In the genomic region with DNA sequence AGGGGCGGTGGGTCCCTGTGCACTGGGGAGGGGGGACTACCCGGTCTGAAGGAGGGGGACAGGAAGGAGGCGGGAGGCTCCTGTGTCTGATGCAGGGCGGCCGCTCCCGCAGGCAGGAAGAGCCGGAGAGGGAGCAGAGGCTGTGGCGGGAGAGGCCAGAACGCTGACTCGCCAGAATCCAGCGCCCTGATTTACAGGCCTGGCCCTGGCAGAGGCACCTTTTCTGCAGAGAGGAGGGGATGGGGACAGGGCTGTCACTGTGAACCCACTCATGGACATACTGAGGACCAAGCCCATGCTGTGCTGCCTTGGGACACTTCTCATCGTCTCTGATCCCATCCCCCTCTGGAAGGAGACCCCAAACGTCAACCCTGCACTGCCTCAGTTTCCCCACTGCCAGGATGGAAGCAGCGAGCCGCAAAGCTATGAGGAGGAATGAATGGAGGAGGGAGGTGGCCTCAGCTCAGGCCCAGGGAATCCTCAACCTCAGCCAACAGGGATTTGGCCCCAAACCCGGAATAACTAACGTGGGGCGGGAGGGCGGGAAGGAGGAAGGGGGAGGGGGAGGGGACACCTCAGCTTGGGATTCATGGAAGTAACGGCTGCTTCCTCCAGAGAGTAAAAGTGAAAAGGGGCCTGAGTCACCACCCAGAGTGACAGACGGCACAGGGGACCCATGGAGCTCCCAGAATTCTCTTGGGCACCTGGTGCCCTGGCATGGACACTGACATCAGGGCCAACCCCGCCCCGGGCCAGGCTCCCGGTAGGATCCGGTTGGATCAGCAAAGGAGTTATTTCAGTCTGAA, we compare ENCODE assay signal across 9 mouse cellular contexts. TPM values are rescaled to one million over a fixed set of nuclear protein-coding genes. Genes with fewer than 3 reads are reported as not detected.
A peak's percentile ranks its signal among the peaks of the same experiment; 100 is the strongest.
DNase-seq lines count a peak whose midpoint lies in the region; ATAC-seq and TF ChIP-seq lines count a peak whose summit lies in the region.
"Had no signal": no experiment of that assay in that cellular context is flagged by ENCODE, and none has a peak within 500 bp of the region (broad histone marks: within the 10 kb centered on the region; RNA-seq: fewer than 3 reads in every experiment).

No protein-coding gene starts in this region.

- no peak for TF ChIP-seq EP300 in lung, postnatal 0 days (IDR thresholded peaks at IDR 0.05)

- no peaks in the 10 kb centered on the region for H3K9me3 ChIP-seq in forebrain, embryonic 13.5 days (replicated peaks)
- H3K9me3 ChIP-seq in lung, postnatal 0 days (ENCODE audit: low read length), result no peaks in the 10 kb centered on the region
- H3K9me3 ChIP-seq in stomach, embryonic 16.5 days (replicated peaks; ENCODE audit: control insufficient read depth, low read length), result no peaks in the 10 kb centered on the region

- peak overlapping the region; percentile 57 for H3K27ac ChIP-seq in forebrain, embryonic 13.5 days
- 0 out of 2 replicates have a peak overlapping the region, but pooled peaks have one; percentile 35 for H3K27ac ChIP-seq in lung, postnatal 0 days (ENCODE audit: low read length)
- H3K27ac ChIP-seq in stomach, embryonic 16.5 days (ENCODE audit: low read length), result peak overlapping the region; percentile 68

- H3K4me1 ChIP-seq in forebrain, embryonic 13.5 days, result peaks cover 41% of the 10 kb centered on the region
- peaks cover 20% of the 10 kb centered on the region; the same call in 1 of the 2 replicates for H3K4me1 ChIP-seq in lung, postnatal 0 days (ENCODE audit: insufficient read depth, low read depth, low read length)
- H3K4me1 ChIP-seq in stomach, embryonic 16.5 days (ENCODE audit: control insufficient read depth, insufficient read depth, low read length), result peaks cover 29% of the 10 kb centered on the region

- DNase-seq in embryo, embryonic 10 days (ENCODE audit: low spot score), result peak; percentile 7
- DNase-seq in embryo, embryonic 11 days, result no peak
- DNase-seq in adrenal gland, postnatal 4 days (ENCODE audit: low spot score in 2 of 2), result peak; percentile 24 to 33
- DNase-seq in heart, postnatal 14 days, result peak; percentile 70 to 78
- peak; percentile 88 to 90 for DNase-seq in kidney, postnatal 36 days
- peak; percentile 60 for DNase-seq in lung, postnatal 0 days (ENCODE audit: low spot score)

- H3K4me3 ChIP-seq in forebrain, embryonic 13.5 days, result 0 out of 2 replicates have a peak overlapping the region, but pooled peaks have one; percentile 44
- H3K4me3 ChIP-seq in lung, postnatal 0 days (ENCODE audit: low read depth, low read length), result no peak overlapping the region
- peak overlapping the region; percentile 72 for H3K4me3 ChIP-seq in stomach, embryonic 16.5 days (replicated peaks; ENCODE audit: low read length)

- TF ChIP-seq CTCF in lung, postnatal 0 days (IDR thresholded peaks at IDR 0.05), result no peak

- 5% methylated on average over 24 of the region's 25 CpGs for WGBS in forebrain, embryonic 13.5 days
- 6% methylated on average over 23 of the region's 25 CpGs for WGBS in lung, postnatal 0 days
- 7% methylated on average over 25 of the region's 25 CpGs for WGBS in stomach, embryonic 16.5 days

- no peak for ATAC-seq in forebrain, embryonic 13.5 days
- ATAC-seq in lung, postnatal 0 days, result peak; percentile 27
- peak; percentile 18; the same call in 1 of the 2 replicates for ATAC-seq in stomach, embryonic 16.5 days (ENCODE audit: insufficient read depth, low FRiP score)

- peak overlapping the region; percentile 45; the same call in 1 of the 2 replicates for H3K9ac ChIP-seq in forebrain, embryonic 13.5 days
- H3K9ac ChIP-seq in lung, postnatal 0 days (replicated peaks; ENCODE audit: low read depth), result no peak overlapping the region
- H3K9ac ChIP-seq in stomach, embryonic 16.5 days (ENCODE audit: low read length), result peak overlapping the region; percentile 86

- H3K4me2 ChIP-seq in forebrain, embryonic 13.5 days, result peak overlapping the region; percentile 72
- peak overlapping the region; percentile 89 for H3K4me2 ChIP-seq in lung, postnatal 0 days (replicated peaks; ENCODE audit: low read depth, low read length)
- H3K4me2 ChIP-seq in stomach, embryonic 16.5 days (ENCODE audit: low read depth, low read length), result peak overlapping the region; percentile 81

- intact Hi-C loops in heart, postnatal 14 days (cut with DNase I), result loop anchor here (2.0 kb wide), 1 partner anchor 14 kb away; no protein-coding TSS in a partner anchor

- peaks cover 54% of the 10 kb centered on the region for H3K27me3 ChIP-seq in forebrain, embryonic 13.5 days
- H3K27me3 ChIP-seq in lung, postnatal 0 days (replicated peaks; ENCODE audit: insufficient read depth, low read length), result no peaks in the 10 kb centered on the region
- H3K27me3 ChIP-seq in stomach, embryonic 16.5 days (ENCODE audit: control insufficient read depth, insufficient read depth, low read length), result no peaks in the 10 kb centered on the region

- H3K36me3 ChIP-seq in forebrain, embryonic 13.5 days (ENCODE audit: poor library complexity, severe bottlenecking), result peaks cover 12% of the 10 kb centered on the region
- H3K36me3 ChIP-seq in lung, postnatal 0 days (ENCODE audit: insufficient read depth, low read length), result no peaks in the 10 kb centered on the region
- H3K36me3 ChIP-seq in stomach, embryonic 16.5 days (ENCODE audit: control insufficient read depth, insufficient read depth, low read length), result no peaks in the 10 kb centered on the region; the same call in 1 of the 2 replicates

RNA-seq across cellular contexts. Expression of gene Nfic, which starts 31.0 kb away (rescaled TPM):
- total RNA-seq in adrenal gland, postnatal 4 days (2021), result 100 to 1,000 TPM; 120 to 129 TPM
- 18.5 and 25.2 TPM in 2 replicates for polyA plus RNA-seq in forebrain, embryonic 13.5 days (2015; fragmentation: Nextera tagmentation; extraction: Ambion mirVana)
- 100 to 1,000 TPM; 133 TPM for total RNA-seq in heart, postnatal 14 days (2021)
- 73.6 and 83.9 TPM in 2 replicates for polyA plus RNA-seq in lung, postnatal 0 days (2015; fragmentation: Nextera tagmentation; extraction: Ambion mirVana)
- 74.8 and 82.5 TPM in 2 replicates for polyA plus RNA-seq in stomach, embryonic 16.5 days (2015; fragmentation: Nextera tagmentation; extraction: Ambion mirVana)

RNA-seq across cellular contexts. Expression of gene Smim24, which starts 31.6 kb away (rescaled TPM):
- 10 to 100 TPM in 1 of 2 experiments, 1 to 10 TPM in 1; 1.2 to 13.2 TPM for total RNA-seq in adrenal gland, postnatal 4 days (2021)
- polyA plus RNA-seq in forebrain, embryonic 13.5 days (2015; fragmentation: Nextera tagmentation; extraction: Ambion mirVana), result 1.8 TPM in 2 replicates
- 1 to 10 TPM; 1.9 to 2.0 TPM for total RNA-seq in heart, postnatal 14 days (2021)
- 3.1 and 3.6 TPM in 2 replicates for polyA plus RNA-seq in lung, postnatal 0 days (2015; fragmentation: Nextera tagmentation; extraction: Ambion mirVana)
- polyA plus RNA-seq in stomach, embryonic 16.5 days (2015; fragmentation: Nextera tagmentation; extraction: Ambion mirVana), result 61.8 and 65.3 TPM in 2 replicates

RNA-seq across cellular contexts. Expression of gene Gm48552, which starts 35.6 kb away (rescaled TPM):
- total RNA-seq in adrenal gland, postnatal 4 days (2021), result 1 to 10 TPM; 2.6 to 4.1 TPM
- polyA plus RNA-seq in forebrain, embryonic 13.5 days (2015; fragmentation: Nextera tagmentation; extraction: Ambion mirVana), result 2.1 and 2.3 TPM in 2 replicates
- under 1 TPM; 0.65 to 0.83 TPM for total RNA-seq in heart, postnatal 14 days (2021)
- 0.20 and 0.63 TPM in 2 replicates for polyA plus RNA-seq in lung, postnatal 0 days (2015; fragmentation: Nextera tagmentation; extraction: Ambion mirVana)
- 1.3 and 1.5 TPM in 2 replicates for polyA plus RNA-seq in stomach, embryonic 16.5 days (2015; fragmentation: Nextera tagmentation; extraction: Ambion mirVana)
- total RNA-seq: hematopoietic stem cell, adult 5-6 weeks had no signal

RNA-seq across cellular contexts. Expression of gene Gm48551, which starts 40.2 kb away (rescaled TPM):
- 1 to 10 TPM; 1.7 to 1.8 TPM for total RNA-seq in adrenal gland, postnatal 4 days (2021)
- 4.2 and 5.8 TPM in 2 replicates for polyA plus RNA-seq in forebrain, embryonic 13.5 days (2015; fragmentation: Nextera tagmentation; extraction: Ambion mirVana)
- total RNA-seq in heart, postnatal 14 days (2021), result under 1 TPM; 0.51 to 0.84 TPM
- 2.4 and 3.0 TPM in 2 replicates for polyA plus RNA-seq in lung, postnatal 0 days (2015; fragmentation: Nextera tagmentation; extraction: Ambion mirVana)
- polyA plus RNA-seq in stomach, embryonic 16.5 days (2015; fragmentation: Nextera tagmentation; extraction: Ambion mirVana), result 3.0 and 3.8 TPM in 2 replicates

RNA-seq across cellular contexts. Expression of gene Dohh, which starts 40.2 kb away (rescaled TPM):
- 10 to 100 TPM; 49.4 to 49.7 TPM for total RNA-seq in adrenal gland, postnatal 4 days (2021)
- polyA plus RNA-seq in forebrain, embryonic 13.5 days (2015; fragmentation: Nextera tagmentation; extraction: Ambion mirVana), result 76.7 and 87.3 TPM in 2 replicates
- 10 to 100 TPM; 47.6 to 55.3 TPM for total RNA-seq in heart, postnatal 14 days (2021)
- 49.4 and 55.2 TPM in 2 replicates for polyA plus RNA-seq in lung, postnatal 0 days (2015; fragmentation: Nextera tagmentation; extraction: Ambion mirVana)
- polyA plus RNA-seq in stomach, embryonic 16.5 days (2015; fragmentation: Nextera tagmentation; extraction: Ambion mirVana), result 77.4 and 79.6 TPM in 2 replicates

Comparison
In these comparisons a context has a peak if more than half of its experiments do, and no peak if none do; other contexts are left out.
1. RNA of gene Smim24, which starts 31.6 kb away (polyA plus RNA-seq): 61.8 to 65.3 TPM in stomach, embryonic 16.5 days; 3.1 to 3.6 TPM in lung, postnatal 0 days and 1.8 TPM in forebrain, embryonic 13.5 days; every median in the first group is over 10 times any median in the second.
2. Peak in every context shown above with its lines, with median percentiles within 50 percentile points of each other: H3K27ac ChIP-seq and H3K4me2 ChIP-seq.